Mouse (Mus musculus) layer of hippocampus, adult 2 months (tissue): Measurements from ENCODE around the gene Wfs1. TPM values are rescaled to one million over a fixed set of nuclear protein-coding genes. Genes with fewer than 3 reads are reported as not detected.
A peak's percentile ranks its signal among the peaks of the same experiment; 100 is the strongest.

Experiments used
- DNase-seq, 2 experiments: peaks; one replicate each; pipeline ENCODE4 v3.0.0; 2022; ENCODE audit warnings: low spot score in 2 of 2
- H3K27ac ChIP-seq: fragments of 200-600 bp; 2 replicates; pipeline ENCODE4 v1.8.1; 2022
- H3K4me3 ChIP-seq: fragments of 200-600 bp; 2 replicates; pipeline ENCODE4 v1.8.1; 2022; ENCODE audit warnings: mild to moderate bottlenecking
- CTCF ChIP-seq: fragments of 200-600 bp; conservative IDR thresholded peaks from 2 replicates; pipeline ENCODE4 v1.8.1; 2022; ENCODE audit warnings: antibody characterized with exemption, mild to moderate bottlenecking, moderate library complexity
- total RNA-seq, 2 experiments: library from RNA; stranded (reverse); gene quantifications; 2 replicates each; pipeline ENCODE4 v1.2.3; 2021

Wfs1 gene
- total RNA-seq, 2 experiments from 2014 or later: 133 to 144 TPM

GRCm38 (mm10) chr5:36979001-36979400 is 10.0 kb downstream of the Wfs1 start:
- Histone ChIP-seq H3K27ac (no peak overlapping the region), H3K4me3 (no peak overlapping the region)
- DNase-seq: no peak
- no peak for TF ChIP-seq CTCF

GRCm38 (mm10) chr5:36977809-36978208 is 11.2 kb downstream of the Wfs1 start:
- TF ChIP-seq CTCF: no peak
- no peak for DNase-seq
- no peak overlapping the region for H3K27ac ChIP-seq
- H3K4me3 ChIP-seq: no peak overlapping the region

GRCm38 (mm10) chr5:36975336-36975735 is 13.7 kb downstream of the Wfs1 start:
- Histone ChIP-seq H3K4me3 (no peak overlapping the region), H3K27ac (no peak overlapping the region)
- TF ChIP-seq CTCF: no peak
- no peak for DNase-seq

DNA sequence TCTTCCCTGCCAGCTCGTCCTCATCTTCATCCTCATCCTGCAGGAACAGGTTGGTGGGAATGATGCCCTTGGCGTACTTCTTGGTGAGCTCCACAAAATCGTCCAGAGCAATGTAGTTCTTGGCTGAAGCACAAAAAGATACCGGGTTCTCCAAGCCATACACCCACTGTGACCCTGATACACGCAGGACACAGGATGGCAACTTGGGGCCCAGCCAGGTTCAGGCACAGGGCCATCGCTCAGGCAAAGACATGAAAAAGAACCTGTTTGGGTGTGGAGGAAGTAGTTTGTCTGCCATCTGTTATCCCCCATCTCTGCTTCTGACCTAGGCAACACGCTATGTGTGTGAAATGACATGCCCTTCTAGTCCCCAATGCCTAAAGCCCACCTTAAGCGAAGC is 17.4 kb downstream of the Wfs1 start:
- Histone ChIP-seq H3K4me3 (no peak overlapping the region), H3K27ac (no peak overlapping the region)
- TF ChIP-seq CTCF: no peak
- no peak for DNase-seq

GRCm38 (mm10) chr5:36960501-36960900 is 28.5 kb downstream of the Wfs1 start:
- no peak overlapping the region for H3K4me3 ChIP-seq
- peak overlapping the region; percentile 44; the same call in 1 of the 2 replicates for H3K27ac ChIP-seq
- TF ChIP-seq CTCF: no peak
- DNase-seq: peak in 1 of 2 experiments; percentile 49

DNA sequence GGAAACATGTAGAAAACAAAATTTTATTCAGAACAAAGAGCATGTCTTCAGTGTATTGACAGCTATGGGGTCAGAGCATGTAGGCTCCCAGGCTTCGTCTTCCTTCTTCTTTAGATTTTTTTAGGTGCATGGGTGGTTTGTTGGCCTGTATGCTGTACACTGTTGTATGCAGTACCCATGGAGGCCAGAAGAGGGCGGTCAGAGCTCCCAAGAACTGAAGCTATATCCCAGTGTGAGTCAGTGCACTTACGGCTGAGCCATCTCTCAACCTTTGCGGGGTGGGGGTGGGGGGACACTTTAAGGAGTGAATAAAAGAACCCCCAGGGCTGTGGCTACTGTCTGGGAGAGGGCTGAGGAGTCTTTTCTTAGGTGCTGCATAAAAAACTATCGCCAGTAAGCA is 30.2 kb downstream of the Wfs1 start:
- TF ChIP-seq CTCF: peak; percentile 80
- Histone ChIP-seq H3K27ac (no peak overlapping the region), H3K4me3 (no peak overlapping the region)
- DNase-seq: peak; percentile 40 to 76

DNA sequence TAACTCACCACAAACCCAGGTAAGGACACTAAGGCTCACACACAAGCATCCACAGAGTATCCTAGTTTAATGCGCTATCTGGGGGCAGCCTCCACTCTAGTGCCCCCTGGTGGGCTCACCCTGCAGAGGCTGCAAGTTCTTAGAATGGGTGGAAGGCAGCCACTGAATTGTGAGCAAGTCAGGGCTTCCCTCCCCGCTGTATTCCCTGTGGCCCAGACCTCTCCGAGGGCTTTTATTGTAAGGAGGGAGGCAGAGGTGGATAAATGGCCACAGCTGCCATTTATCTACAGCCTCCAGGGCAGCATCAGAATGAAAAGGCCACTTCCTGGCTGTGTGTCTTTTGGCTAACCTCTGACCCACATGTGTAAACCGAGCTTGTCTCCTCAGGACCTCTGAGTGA is 33.6 kb downstream of the Wfs1 start:
- no peak overlapping the region for H3K27ac ChIP-seq
- DNase-seq: peak; percentile 39 to 58
- no peak overlapping the region for H3K4me3 ChIP-seq
- peak; percentile 89 for TF ChIP-seq CTCF

DNA sequence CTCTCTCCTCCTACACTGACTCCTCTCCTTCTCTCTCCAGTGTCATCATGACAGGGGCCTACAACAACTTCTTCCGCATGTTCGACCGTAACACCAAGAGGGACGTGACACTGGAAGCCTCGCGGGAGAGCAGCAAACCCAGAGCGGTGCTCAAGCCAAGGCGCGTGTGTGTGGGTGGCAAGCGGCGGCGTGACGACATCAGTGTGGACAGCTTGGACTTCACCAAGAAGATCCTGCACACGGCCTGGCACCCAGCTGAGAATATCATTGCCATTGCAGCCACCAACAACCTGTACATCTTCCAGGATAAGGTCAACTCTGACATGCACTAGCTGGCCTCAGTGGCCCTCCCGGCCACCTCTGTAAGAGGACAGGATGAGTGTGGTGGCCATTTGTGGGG is 36.7 kb downstream of the Wfs1 start:
- DNase-seq: no peak
- Histone ChIP-seq H3K4me3 (no peak overlapping the region), H3K27ac (peak overlapping the region; percentile 32; the same call in 1 of the 2 replicates)
- TF ChIP-seq CTCF: no peak

- no peak overlapping the region for H3K27ac ChIP-seq
- DNase-seq: no peak
- peak; percentile 71 for TF ChIP-seq CTCF
- H3K4me3 ChIP-seq: no peak overlapping the region
These were observed 38.1 kb downstream of the Wfs1 start for GRCm38 (mm10) chr5:36950871-36951270.

- DNase-seq: peak; percentile 51 to 83
- peak; percentile 94 for TF ChIP-seq CTCF
- Histone ChIP-seq H3K27ac (no peak overlapping the region), H3K4me3 (no peak overlapping the region)
These were observed 40.2 kb downstream of the Wfs1 start for GRCm38 (mm10) chr5:36948831-36949230.

GRCm38 (mm10) chr5:36946445-36946844 is 42.6 kb downstream of the Wfs1 start:
- TF ChIP-seq CTCF: peak; percentile 95
- peak overlapping the region; percentile 87; the same call in 1 of the 2 replicates for H3K27ac ChIP-seq

GRCm38 (mm10) chr5:36945713-36946112 is 43.3 kb downstream of the Wfs1 start:
- no peak for TF ChIP-seq CTCF
- no peak for DNase-seq
- Histone ChIP-seq H3K27ac (peak overlapping the region; percentile 87), H3K4me3 (no peak overlapping the region)

More at GRCm38 (mm10) chr5:36946445-36946844, 42.6 kb downstream of the Wfs1 start:
- peak; percentile 53 to 77 for DNase-seq
- H3K4me3 ChIP-seq: no peak overlapping the region

DNA sequence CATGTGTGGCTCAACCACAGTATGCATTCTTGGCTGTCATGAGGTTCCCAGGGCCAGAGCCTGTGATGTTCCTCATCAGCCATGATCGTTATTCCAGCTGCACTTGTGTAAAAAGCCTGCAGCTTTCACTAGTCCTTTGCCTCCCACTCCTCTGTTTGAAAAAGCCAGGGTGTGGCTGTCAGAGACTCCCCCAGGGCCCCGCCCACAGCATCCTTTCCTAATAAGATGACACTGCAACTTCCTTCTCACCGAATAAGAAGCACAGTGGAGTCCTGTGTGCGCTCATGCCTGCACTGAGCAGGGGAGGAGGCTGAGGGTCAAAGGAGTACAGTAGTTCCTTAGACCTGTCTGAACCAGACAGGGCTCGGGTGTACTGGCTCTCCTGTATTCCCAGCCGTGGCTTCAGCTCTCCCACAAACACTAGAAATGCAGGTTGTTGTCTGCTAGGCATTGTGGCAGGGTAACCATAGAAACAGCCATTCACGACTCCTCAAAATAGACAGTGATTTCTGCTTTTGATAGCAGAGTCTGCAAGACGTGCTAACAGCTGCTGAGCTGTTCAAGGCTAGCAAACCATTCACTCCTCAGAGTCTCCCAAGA is 43.8 kb downstream of the Wfs1 start:
- Histone ChIP-seq H3K27ac (peak overlapping the region; percentile 87), H3K4me3 (no peak overlapping the region; the same call in 1 of the 2 replicates)
- TF ChIP-seq CTCF: no peak
- peak in 1 of 2 experiments; percentile 78 for DNase-seq

GRCm38 (mm10) chr5:36944552-36944951 is 44.5 kb downstream of the Wfs1 start:
- peak overlapping the region; percentile 87 for H3K27ac ChIP-seq
- H3K4me3 ChIP-seq: no peak overlapping the region
- no peak for TF ChIP-seq CTCF
- no peak for DNase-seq
